Mouse (Mus musculus) small intestine, adult 2 months (tissue): ENCODE data around the gene Eif3k.

ENCODE experiments used
- CTCF ChIP-seq: fragments of 200-500 bp; IDR thresholded peaks from 2 replicates; pipeline ENCODE4 v1.5.1; 2012; ENCODE audit warnings: low read depth, mild to moderate bottlenecking, control low read depth, inconsistent platforms, low read length, moderate library complexity, mixed read lengths; ENCODE audit not compliant: insufficient replicate concordance, insufficient read length; ENCODE audit errors: extremely low read depth
- POLR2A ChIP-seq: fragments of 200-500 bp; IDR thresholded peaks from 2 replicates; pipeline ENCODE4 v1.6.1; 2012; ENCODE audit warnings: low read depth, mild to moderate bottlenecking, control low read depth, inconsistent platforms, low read length, moderate library complexity

GRCm38 (mm10) chr7:28985207-28985606 lies 3.5 kb upstream of the Eif3k start:
- TF ChIP-seq POLR2A (no peak), CTCF (no peak)
